Mouse (Mus musculus): Measurements from ENCODE around the gene Insyn1. TPM values are rescaled to one million over a fixed set of nuclear protein-coding genes. Genes with fewer than 3 reads are reported as not detected.

Gene Insyn1
- polyA plus RNA-seq, 1 experiment from 2014 or later = 8.1 TPM

DNA sequence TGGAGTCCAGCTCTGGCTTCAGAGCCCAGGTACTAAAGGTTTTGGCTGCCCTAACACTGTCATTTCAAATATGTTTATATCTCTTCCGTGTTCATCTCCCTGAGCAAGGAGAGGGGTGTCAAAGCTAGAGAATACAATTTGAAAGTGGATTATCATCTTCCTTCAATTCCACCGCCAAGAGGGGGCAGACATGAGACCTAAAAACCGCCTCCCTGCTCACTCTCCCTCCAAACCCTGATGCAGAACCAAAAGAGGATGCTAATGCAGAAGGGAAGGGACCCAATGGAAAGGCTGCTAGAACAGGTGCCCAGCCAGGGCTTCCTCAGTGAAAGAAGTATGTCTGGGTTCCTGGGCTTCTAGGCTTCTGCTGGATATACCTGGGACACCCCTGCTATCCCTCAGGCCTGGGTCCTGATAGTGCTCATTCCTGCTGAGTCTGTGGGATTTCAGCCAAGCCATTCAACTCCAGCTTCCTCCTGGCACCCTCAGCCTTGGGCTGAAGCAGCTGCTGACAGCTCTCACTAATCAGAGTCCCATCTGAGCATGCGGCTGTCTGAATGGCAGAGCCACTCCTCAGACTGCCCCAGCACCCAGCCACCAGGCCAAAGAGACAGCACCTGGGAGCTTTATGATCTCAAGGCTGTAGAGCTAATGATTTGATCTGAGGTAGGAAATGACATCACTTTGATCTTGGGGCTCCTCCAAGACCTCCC is 8.2 kb downstream of the Insyn1 start:
- 28% methylated on average over 4 of the region's 4 CpGs for WGBS
- no peaks in the 10 kb centered on the region for H3K9me3 ChIP-seq (replicated peaks; ENCODE audit: control insufficient read depth, low read length)
- H3K36me3 ChIP-seq (ENCODE audit: control insufficient read depth, insufficient read depth, low read length) = peaks cover 13% of the 10 kb centered on the region
- DNase-seq (ENCODE audit: low spot score) (peak; percentile 37), ATAC-seq (no peak)
- H3K9ac ChIP-seq (ENCODE audit: low read length) = no peak overlapping the region
- H3K27me3 ChIP-seq (replicated peaks; ENCODE audit: control insufficient read depth, insufficient read depth, low read length) = no peaks in the 10 kb centered on the region
- no peak overlapping the region for H3K27ac ChIP-seq (ENCODE audit: low read depth, low read length)
- H3K4me2 ChIP-seq (ENCODE audit: low read length) = no peak overlapping the region
- H3K4me1 ChIP-seq (ENCODE audit: control insufficient read depth, insufficient read depth, low read length) = no peaks in the 10 kb centered on the region; the same call in 1 of the 2 replicates
- no peak overlapping the region for H3K4me3 ChIP-seq (ENCODE audit: low read depth, low read length)

DNA sequence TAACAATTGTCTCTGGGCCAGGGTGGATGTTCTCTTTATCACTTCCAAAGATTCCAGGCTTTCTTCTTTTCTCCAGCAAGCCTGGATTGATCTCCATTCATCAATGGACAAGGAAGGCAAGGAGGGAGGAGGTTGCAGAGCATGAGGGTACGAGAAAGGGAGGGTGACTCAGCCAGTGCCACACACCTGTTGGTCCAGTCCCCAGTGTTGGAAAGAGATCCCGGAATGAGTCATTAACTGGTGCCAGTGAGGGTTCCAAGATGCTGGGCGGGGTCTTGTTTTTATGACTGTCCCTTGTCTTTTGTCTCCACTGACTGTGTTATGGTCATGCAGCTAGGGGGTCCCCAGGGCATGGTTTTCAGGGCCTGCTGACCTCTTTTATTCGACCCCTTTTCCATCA is 9.5 kb downstream of the Insyn1 start:
- Histone ChIP-seq H3K27ac (ENCODE audit: low read depth, low read length) (no peak overlapping the region), H3K4me1 (ENCODE audit: control insufficient read depth, insufficient read depth, low read length) (no peaks in the 10 kb centered on the region), H3K4me3 (ENCODE audit: low read depth, low read length) (no peak overlapping the region), H3K36me3 (ENCODE audit: control insufficient read depth, insufficient read depth, low read length) (peaks cover 13% of the 10 kb centered on the region), H3K27me3 (replicated peaks; ENCODE audit: control insufficient read depth, insufficient read depth, low read length) (no peaks in the 10 kb centered on the region), H3K4me2 (ENCODE audit: low read length) (no peak overlapping the region), H3K9ac (ENCODE audit: low read length) (no peak overlapping the region), H3K9me3 (replicated peaks; ENCODE audit: control insufficient read depth, low read length) (no peaks in the 10 kb centered on the region)
- WGBS = 71% methylated on average over 4 of the region's 4 CpGs
- DNase-seq (ENCODE audit: low spot score) (no peak), ATAC-seq (no peak)

- peaks cover 13% of the 10 kb centered on the region for H3K36me3 ChIP-seq (ENCODE audit: control insufficient read depth, insufficient read depth, low read length)
- H3K27me3 ChIP-seq (replicated peaks; ENCODE audit: control insufficient read depth, insufficient read depth, low read length) = no peaks in the 10 kb centered on the region
- H3K4me2 ChIP-seq (ENCODE audit: low read length) = no peak overlapping the region
- WGBS = 84% methylated on average over 5 of the region's 5 CpGs
- H3K9me3 ChIP-seq (replicated peaks; ENCODE audit: control insufficient read depth, low read length) = no peaks in the 10 kb centered on the region
- no peak overlapping the region for H3K4me3 ChIP-seq (ENCODE audit: low read depth, low read length)
- no peaks in the 10 kb centered on the region for H3K4me1 ChIP-seq (ENCODE audit: control insufficient read depth, insufficient read depth, low read length)
- no peak overlapping the region for H3K9ac ChIP-seq (ENCODE audit: low read length)
- no peak overlapping the region for H3K27ac ChIP-seq (ENCODE audit: low read depth, low read length)
- ATAC-seq (no peak), DNase-seq (ENCODE audit: low spot score) (no peak)
Measured at GRCm38 (mm10) chr9:58500946-58501345, 12.5 kb downstream of the Insyn1 start.

- Histone ChIP-seq H3K27ac (ENCODE audit: low read depth, low read length) (no peak overlapping the region), H3K4me2 (ENCODE audit: low read length) (no peak overlapping the region), H3K9ac (ENCODE audit: low read length) (no peak overlapping the region), H3K9me3 (replicated peaks; ENCODE audit: control insufficient read depth, low read length) (no peaks in the 10 kb centered on the region), H3K4me3 (ENCODE audit: low read depth, low read length) (no peak overlapping the region), H3K27me3 (replicated peaks; ENCODE audit: control insufficient read depth, insufficient read depth, low read length) (no peaks in the 10 kb centered on the region), H3K4me1 (ENCODE audit: control insufficient read depth, insufficient read depth, low read length) (no peaks in the 10 kb centered on the region), H3K36me3 (ENCODE audit: control insufficient read depth, insufficient read depth, low read length) (no peaks in the 10 kb centered on the region)
- ATAC-seq (no peak), DNase-seq (ENCODE audit: low spot score) (no peak)
- WGBS = 79% methylated on average over 8 of the region's 8 CpGs
Measured at GRCm38 (mm10) chr9:58507216-58508005, 19.0 kb downstream of the Insyn1 start.

GRCm38 (mm10) chr9:58510452-58510851 is 22.0 kb downstream of the Insyn1 start:
- 91% methylated on average over 5 of the region's 5 CpGs for WGBS
- H3K36me3 ChIP-seq (ENCODE audit: control insufficient read depth, insufficient read depth, low read length) = no peaks in the 10 kb centered on the region
- H3K9ac ChIP-seq (ENCODE audit: low read length) = no peak overlapping the region
- ATAC-seq (no peak), DNase-seq (ENCODE audit: low spot score) (no peak)
- H3K4me3 ChIP-seq (ENCODE audit: low read depth, low read length) = no peak overlapping the region
- H3K4me1 ChIP-seq (ENCODE audit: control insufficient read depth, insufficient read depth, low read length) = peaks cover 6% of the 10 kb centered on the region; the same call in 1 of the 2 replicates
- H3K4me2 ChIP-seq (ENCODE audit: low read length) = no peak overlapping the region
- no peak overlapping the region for H3K27ac ChIP-seq (ENCODE audit: low read depth, low read length)
- H3K9me3 ChIP-seq (replicated peaks; ENCODE audit: control insufficient read depth, low read length) = no peaks in the 10 kb centered on the region
- no peaks in the 10 kb centered on the region for H3K27me3 ChIP-seq (replicated peaks; ENCODE audit: control insufficient read depth, insufficient read depth, low read length)

DNA sequence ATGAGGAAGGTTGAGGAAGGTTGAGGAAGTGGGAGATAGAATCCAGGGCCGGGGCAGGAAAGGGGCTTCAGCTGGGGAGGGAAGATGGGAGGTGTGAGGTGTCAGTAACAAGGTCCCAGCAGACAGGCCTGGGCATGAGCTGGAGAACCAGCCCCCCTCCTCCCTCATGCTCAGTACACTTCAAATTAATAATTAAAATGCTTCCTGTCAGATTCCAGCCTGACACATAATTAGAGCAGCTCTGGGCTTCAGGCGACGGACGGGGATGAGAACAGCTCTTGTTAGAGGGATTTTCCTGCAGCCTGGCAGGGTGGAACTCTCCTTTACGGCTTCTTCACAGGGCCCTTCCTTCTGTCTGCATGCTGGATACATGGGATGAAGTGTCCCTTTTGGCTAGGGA is 25.3 kb downstream of the Insyn1 start:
- 35% methylated on average over 5 of the region's 5 CpGs for WGBS
- DNase-seq (ENCODE audit: low spot score) = peak; percentile 22
- H3K27ac ChIP-seq (ENCODE audit: low read depth, low read length) = peak overlapping the region; percentile 14; the same call in 1 of the 2 replicates

DNA sequence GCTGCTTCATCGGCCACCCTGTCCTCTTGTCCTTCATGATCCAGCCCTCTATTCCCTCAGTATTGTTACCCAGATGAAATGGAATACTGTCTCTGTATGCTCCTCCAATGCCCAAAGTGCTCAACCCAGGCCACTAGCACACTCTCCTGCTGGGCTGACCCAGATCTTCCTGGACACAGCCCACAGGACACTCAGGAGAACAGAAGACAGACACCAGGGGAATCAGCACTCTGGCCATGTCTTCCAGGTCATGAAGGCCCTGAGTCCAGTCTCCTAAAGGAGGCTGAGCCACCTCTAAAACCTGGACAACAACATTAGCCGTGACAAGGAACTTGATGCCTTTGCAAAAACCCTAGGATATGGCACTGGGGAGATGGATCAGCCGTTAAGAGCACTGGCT is 28.1 kb downstream of the Insyn1 start:
- H3K4me1 ChIP-seq (ENCODE audit: control insufficient read depth, insufficient read depth, low read length) = peaks cover 13% of the 10 kb centered on the region; the same call in 1 of the 2 replicates
- ATAC-seq = no peak
- WGBS = 86% methylated on average over 3 of the region's 3 CpGs
- no peaks in the 10 kb centered on the region for H3K36me3 ChIP-seq (ENCODE audit: control insufficient read depth, insufficient read depth, low read length)
- H3K9ac ChIP-seq (ENCODE audit: low read length) = no peak overlapping the region
- H3K27ac ChIP-seq (ENCODE audit: low read depth, low read length) = no peak overlapping the region
- DNase-seq (ENCODE audit: low spot score) = no peak
- H3K4me2 ChIP-seq (ENCODE audit: low read length) = no peak overlapping the region
- H3K27me3 ChIP-seq (replicated peaks; ENCODE audit: control insufficient read depth, insufficient read depth, low read length) = no peaks in the 10 kb centered on the region
- H3K9me3 ChIP-seq (replicated peaks; ENCODE audit: control insufficient read depth, low read length) = no peaks in the 10 kb centered on the region
- H3K4me3 ChIP-seq (ENCODE audit: low read depth, low read length) = no peak overlapping the region

More for the DNA sequence above, 25.3 kb downstream of the Insyn1 start:
- Histone ChIP-seq H3K36me3 (ENCODE audit: control insufficient read depth, insufficient read depth, low read length) (no peaks in the 10 kb centered on the region), H3K27me3 (replicated peaks; ENCODE audit: control insufficient read depth, insufficient read depth, low read length) (no peaks in the 10 kb centered on the region), H3K4me3 (ENCODE audit: low read depth, low read length) (no peak overlapping the region), H3K9ac (ENCODE audit: low read length) (no peak overlapping the region), H3K9me3 (replicated peaks; ENCODE audit: control insufficient read depth, low read length) (no peaks in the 10 kb centered on the region), H3K4me2 (ENCODE audit: low read length) (no peak overlapping the region), H3K4me1 (ENCODE audit: control insufficient read depth, insufficient read depth, low read length) (peaks cover 13% of the 10 kb centered on the region; the same call in 1 of the 2 replicates)
- ATAC-seq = no peak

DNA sequence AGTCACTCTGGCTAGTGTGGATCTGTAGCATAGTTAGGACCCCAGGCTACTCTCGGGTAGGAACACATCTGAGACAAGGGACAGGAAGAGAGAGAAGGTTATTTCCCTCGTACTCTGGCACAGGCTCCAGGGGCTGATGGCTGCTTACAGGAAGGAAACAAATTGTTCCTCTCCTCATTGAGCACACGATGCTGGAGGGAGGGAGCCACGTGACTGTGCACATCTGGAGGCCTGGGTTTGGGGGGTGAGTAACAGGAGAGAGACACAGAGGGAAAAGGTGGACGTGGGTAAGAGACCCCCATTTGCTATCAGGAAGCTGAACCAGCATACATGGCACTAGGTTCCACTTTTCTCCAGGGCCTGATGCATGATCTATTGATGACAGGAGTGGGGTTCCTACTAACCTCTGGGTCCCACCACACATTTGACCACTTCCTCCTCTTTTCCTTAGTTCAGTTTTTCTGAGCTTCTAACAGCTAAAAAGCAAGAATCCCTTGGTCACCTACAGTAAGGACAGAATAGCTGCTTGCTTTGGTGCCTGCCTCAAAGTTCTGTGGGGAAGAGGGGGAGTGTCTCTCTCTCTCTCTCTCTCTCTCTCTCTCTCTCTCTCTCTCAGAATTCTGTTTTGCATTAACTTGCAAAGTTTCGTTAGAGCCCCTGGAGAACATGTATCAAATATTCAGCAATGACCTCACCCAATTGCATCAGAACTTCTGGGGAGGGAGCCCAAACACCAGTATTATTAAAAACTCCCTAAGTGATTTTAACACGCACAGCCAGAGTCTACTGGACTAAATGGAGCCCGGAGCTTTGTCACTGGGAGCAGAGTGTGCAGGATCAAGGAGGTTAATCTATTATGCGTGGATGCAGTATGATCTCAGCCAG is 29.7 kb downstream of the Insyn1 start:
- Histone ChIP-seq H3K4me1 (ENCODE audit: control insufficient read depth, insufficient read depth, low read length) (peaks cover 13% of the 10 kb centered on the region; the same call in 1 of the 2 replicates), H3K4me2 (ENCODE audit: low read length) (no peak overlapping the region)
- DNase-seq (ENCODE audit: low spot score) = no peak

More for the DNA sequence above, 29.7 kb downstream of the Insyn1 start:
- H3K9ac ChIP-seq (ENCODE audit: low read length) = no peak overlapping the region
- no peak for ATAC-seq
- no peaks in the 10 kb centered on the region for H3K9me3 ChIP-seq (replicated peaks; ENCODE audit: control insufficient read depth, low read length)
- no peak overlapping the region for H3K27ac ChIP-seq (ENCODE audit: low read depth, low read length)
- WGBS = 48% methylated on average over 9 of the region's 9 CpGs
- H3K36me3 ChIP-seq (ENCODE audit: control insufficient read depth, insufficient read depth, low read length) = no peaks in the 10 kb centered on the region
- H3K27me3 ChIP-seq (replicated peaks; ENCODE audit: control insufficient read depth, insufficient read depth, low read length) = no peaks in the 10 kb centered on the region
- H3K4me3 ChIP-seq (ENCODE audit: low read depth, low read length) = no peak overlapping the region
